Mouse (Mus musculus) erythroblast, embryonic 14.5 days (primary cell): ENCODE results near the gene Traf4. TPM values are rescaled to one million over a fixed set of nuclear protein-coding genes. Genes with fewer than 3 reads are reported as not detected.

Source experiments
- H3K27me3 ChIP-seq: 2 replicates; pipeline ENCODE4 v1.6.1; 2012; ENCODE audit warnings: inconsistent platforms; ENCODE audit not compliant: control insufficient read depth
- H3K36me3 ChIP-seq: 2 replicates; pipeline ENCODE4 v1.6.1; 2012; ENCODE audit warnings: mild to moderate bottlenecking, inconsistent platforms; ENCODE audit not compliant: control insufficient read depth
- H3K4me1 ChIP-seq: 2 replicates; pipeline ENCODE4 v1.6.1; 2012; ENCODE audit warnings: inconsistent platforms; ENCODE audit not compliant: control insufficient read depth
- H3K4me3 ChIP-seq: replicated peaks from 2 replicates; pipeline ENCODE3; 2012; ENCODE audit warnings: moderate library complexity, mild to moderate bottlenecking, inconsistent platforms
- H3K9me3 ChIP-seq: 2 replicates; pipeline ENCODE4 v1.6.1; 2012; ENCODE audit warnings: low read length, inconsistent platforms, mixed read lengths; ENCODE audit not compliant: control insufficient read depth
- GATA1 ChIP-seq: IDR thresholded peaks from 2 replicates; pipeline ENCODE4 v1.6.1; 2012; ENCODE audit warnings: low read length, inconsistent platforms, mixed read lengths
- TAL1 ChIP-seq: IDR thresholded peaks from 3 replicates; pipeline ENCODE4 v1.6.1; 2012; ENCODE audit warnings: low read length, inconsistent platforms, mixed read lengths
- polyA plus RNA-seq: library from polyadenylated mRNA; stranded (reverse); fragments of >175 nt; gene quantifications from 2 replicates; pipeline ENCODE4 v1.2.3, GENCODE M21; 2012

Traf4 gene
- polyA plus RNA-seq, 1 experiment: 7.2 TPM

- no peaks in the 10 kb centered on the region for H3K9me3 ChIP-seq
- peaks cover 49% of the 10 kb centered on the region for H3K36me3 ChIP-seq
- TF ChIP-seq TAL1: 0 out of 3 replicates have a peak, but pooled peaks have one; percentile 31
- TF ChIP-seq GATA1: peak; percentile 50; the same call in 1 of the 2 replicates
- H3K4me3 ChIP-seq: peak overlapping the region; percentile 64
- H3K27me3 ChIP-seq: no peaks in the 10 kb centered on the region
- H3K4me1 ChIP-seq: peaks cover 90% of the 10 kb centered on the region
Measured at GRCm38 (mm10) chr11:78168541-78169468, 3.4 kb upstream of the Traf4 start.

- Histone ChIP-seq H3K4me1 (peaks cover 96% of the 10 kb centered on the region), H3K27me3 (no peaks in the 10 kb centered on the region), H3K36me3 (peaks cover 56% of the 10 kb centered on the region), H3K4me3 (no peak overlapping the region), H3K9me3 (no peaks in the 10 kb centered on the region)
- no peak for TF ChIP-seq TAL1
- TF ChIP-seq GATA1: no peak
Measured at GRCm38 (mm10) chr11:78167257-78167959, 2.0 kb upstream of the Traf4 start.

- peaks cover 96% of the 10 kb centered on the region for H3K4me1 ChIP-seq
- H3K27me3 ChIP-seq: no peaks in the 10 kb centered on the region
- peaks cover 56% of the 10 kb centered on the region for H3K36me3 ChIP-seq
- TF ChIP-seq TAL1 (no peak), GATA1 (no peak)
- no peaks in the 10 kb centered on the region for H3K9me3 ChIP-seq
- no peak overlapping the region for H3K4me3 ChIP-seq
Measured at GRCm38 (mm10) chr11:78166640-78167039, 1.3 kb upstream of the Traf4 start.

- H3K4me1 ChIP-seq: peaks cover 98% of the 10 kb centered on the region
- H3K27me3 ChIP-seq: no peaks in the 10 kb centered on the region
- H3K36me3 ChIP-seq: peaks cover 58% of the 10 kb centered on the region
- H3K4me3 ChIP-seq: peak overlapping the region; percentile 90
- no peaks in the 10 kb centered on the region for H3K9me3 ChIP-seq
- TF ChIP-seq GATA1 (no peak), TAL1 (no peak)
Measured at GRCm38 (mm10) chr11:78166161-78166560, 772 bp upstream of the Traf4 start.

- H3K36me3 ChIP-seq: peaks cover 58% of the 10 kb centered on the region
- TF ChIP-seq GATA1 (no peak), TAL1 (no peak)
- peak overlapping the region; percentile 90 for H3K4me3 ChIP-seq
- H3K9me3 ChIP-seq: no peaks in the 10 kb centered on the region
- peaks cover 98% of the 10 kb centered on the region for H3K4me1 ChIP-seq
- no peaks in the 10 kb centered on the region for H3K27me3 ChIP-seq
Measured at GRCm38 (mm10) chr11:78165761-78166109, 346 bp upstream of the Traf4 start.

GRCm38 (mm10) chr11:78164604-78164923, 825 bp downstream of the Traf4 start:
- no peak for TF ChIP-seq GATA1
- no peak for TF ChIP-seq TAL1
- Histone ChIP-seq H3K9me3 (no peaks in the 10 kb centered on the region), H3K4me3 (peak overlapping the region; percentile 90), H3K4me1 (peaks cover 98% of the 10 kb centered on the region), H3K36me3 (peaks cover 63% of the 10 kb centered on the region), H3K27me3 (no peaks in the 10 kb centered on the region)

- TF ChIP-seq TAL1 (no peak), GATA1 (no peak)
- Histone ChIP-seq H3K36me3 (peaks cover 69% of the 10 kb centered on the region), H3K4me3 (peak overlapping the region; percentile 90), H3K27me3 (no peaks in the 10 kb centered on the region), H3K4me1 (peaks cover 98% of the 10 kb centered on the region), H3K9me3 (no peaks in the 10 kb centered on the region)
Measured at GRCm38 (mm10) chr11:78163681-78164603, 1.4 kb downstream of the Traf4 start.

- Histone ChIP-seq H3K4me1 (peaks cover 92% of the 10 kb centered on the region), H3K27me3 (no peaks in the 10 kb centered on the region), H3K36me3 (peaks cover 78% of the 10 kb centered on the region), H3K4me3 (peak overlapping the region; percentile 90), H3K9me3 (no peaks in the 10 kb centered on the region)
- TF ChIP-seq GATA1: no peak
- TF ChIP-seq TAL1: no peak
Measured at GRCm38 (mm10) chr11:78163045-78163444, 2.3 kb downstream of the Traf4 start.
